Mouse (Mus musculus) lung, postnatal 0 days (tissue): ENCODE results near the gene Cd180. TPM values are rescaled to one million over a fixed set of nuclear protein-coding genes. Genes with fewer than 3 reads are reported as not detected.
A peak's percentile ranks its signal among the peaks of the same experiment; 100 is the strongest.

Experiments
- ATAC-seq: fragments of 200-750 bp; cut with Nextera tagmentation; 2 replicates; pipeline ENCODE4 v1.8.0; 2017; ENCODE audit warnings: moderate library complexity
- DNase-seq: peaks from one replicate; pipeline ENCODE4 v3.0.0-alpha.2; 2016; ENCODE audit warnings: low spot score
- H3K27ac ChIP-seq: fragments of 300-500 bp; sonication (generic); 2 replicates; pipeline ENCODE4 v1.5.1; 2014; ENCODE audit warnings: antibody characterized with exemption, mild to moderate bottlenecking, low read length, mixed read lengths
- H3K27me3 ChIP-seq: fragments of 300-500 bp; sonication (generic); replicated peaks from 2 replicates; pipeline ENCODE4 v1.6.1; 2014; ENCODE audit warnings: low read length, mixed read lengths; ENCODE audit not compliant: insufficient read depth
- H3K36me3 ChIP-seq: fragments of 300-500 bp; sonication (generic); 2 replicates; pipeline ENCODE4 v1.6.1; 2014; ENCODE audit warnings: low read length, mixed read lengths; ENCODE audit not compliant: insufficient read depth
- H3K4me1 ChIP-seq: fragments of 300-500 bp; sonication (generic); 2 replicates; pipeline ENCODE4 v1.6.1; 2014; ENCODE audit warnings: antibody characterized with exemption, low read depth, low read length, mixed read lengths; ENCODE audit not compliant: insufficient read depth
- H3K4me2 ChIP-seq: fragments of 300-500 bp; sonication (generic); replicated peaks from 2 replicates; pipeline ENCODE4 v1.6.1; 2014; ENCODE audit warnings: low read depth, mild to moderate bottlenecking, low read length, moderate library complexity, mixed read lengths
- H3K4me3 ChIP-seq: fragments of 300-500 bp; sonication (generic); 2 replicates; pipeline ENCODE4 v1.5.1; 2014; ENCODE audit warnings: low read depth, low read length
- H3K9ac ChIP-seq: fragments of 300-500 bp; sonication (generic); replicated peaks from 2 replicates; pipeline ENCODE4 v1.6.1; 2014; ENCODE audit warnings: low read depth, mild to moderate bottlenecking
- H3K9me3 ChIP-seq: fragments of 300-500 bp; sonication (generic); 2 replicates; pipeline ENCODE4 v1.6.1; 2016; ENCODE audit warnings: low read length, mixed read lengths
- CTCF ChIP-seq: IDR thresholded peaks from 2 replicates; pipeline ENCODE4 v1.5.1; 2016; ENCODE audit warnings: antibody characterized with exemption, mild to moderate bottlenecking
- EP300 ChIP-seq: IDR thresholded peaks from 2 replicates; pipeline ENCODE4 v1.6.1; 2016; ENCODE audit warnings: antibody characterized with exemption, mild to moderate bottlenecking, control low read depth
- WGBS: fragments of 180-500 bp; shearing (Covaris S2); extraction: QIAGEN DNeasy Blood & Tissue Kit; methylation state at CpG from one replicate; pipeline ENCODE4 v1.1.7; 2014; 5-methylcytosine and 5-hydroxymethylcytosine counted together
- polyA plus RNA-seq: library from polyadenylated mRNA; unstranded; fragments of >200 nt; fragmentation: Nextera tagmentation; extraction: Ambion mirVana; gene quantifications from 2 replicates; pipeline ENCODE4 v1.2.1, GENCODE M21; 2015

The Cd180 gene
- polyA plus RNA-seq, 1 experiment from 2014 or later: 0.67 TPM

GRCm38 (mm10) chr13:102655071-102655570, 38.2 kb upstream of the Cd180 start:
- ATAC-seq (no peak), DNase-seq (no peak)
- Histone ChIP-seq H3K4me1 (no peaks in the 10 kb centered on the region), H3K36me3 (no peaks in the 10 kb centered on the region), H3K27ac (no peak overlapping the region), H3K27me3 (no peaks in the 10 kb centered on the region), H3K4me3 (no peak overlapping the region), H3K4me2 (no peak overlapping the region), H3K9ac (no peak overlapping the region), H3K9me3 (no peaks in the 10 kb centered on the region)
- TF ChIP-seq CTCF (no peak), EP300 (no peak)
- 75% methylated on average over 2 of the region's 2 CpGs for WGBS

GRCm38 (mm10) chr13:102656153-102656690, 37.1 kb upstream of the Cd180 start:
- H3K4me2 ChIP-seq: no peak overlapping the region
- H3K4me1 ChIP-seq: no peaks in the 10 kb centered on the region
- DNase-seq (no peak), ATAC-seq (no peak)
- no peak overlapping the region for H3K9ac ChIP-seq
- no peaks in the 10 kb centered on the region for H3K27me3 ChIP-seq
- H3K36me3 ChIP-seq: no peaks in the 10 kb centered on the region
- TF ChIP-seq EP300: no peak
- no peak for TF ChIP-seq CTCF
- H3K9me3 ChIP-seq: no peaks in the 10 kb centered on the region
- no peak overlapping the region for H3K4me3 ChIP-seq
- 68% methylated on average over 11 of the region's 11 CpGs for WGBS
- no peak overlapping the region for H3K27ac ChIP-seq

- Histone ChIP-seq H3K27ac (peak overlapping the region; percentile 75), H3K27me3 (no peaks in the 10 kb centered on the region), H3K36me3 (no peaks in the 10 kb centered on the region), H3K9ac (no peak overlapping the region), H3K4me2 (no peak overlapping the region), H3K4me3 (no peak overlapping the region), H3K4me1 (no peaks in the 10 kb centered on the region), H3K9me3 (no peaks in the 10 kb centered on the region)
- ATAC-seq: peak; percentile 89
- DNase-seq: peak; percentile 84
- TF ChIP-seq CTCF (no peak), EP300 (no peak)
- WGBS: 31% methylated on average over 6 of the region's 6 CpGs
Observed at GRCm38 (mm10) chr13:102658223-102658839, 35.0 kb upstream of the Cd180 start.

- Histone ChIP-seq H3K4me3 (no peak overlapping the region), H3K27me3 (no peaks in the 10 kb centered on the region), H3K27ac (no peak overlapping the region), H3K4me1 (no peaks in the 10 kb centered on the region), H3K9me3 (no peaks in the 10 kb centered on the region), H3K4me2 (no peak overlapping the region), H3K36me3 (no peaks in the 10 kb centered on the region), H3K9ac (no peak overlapping the region)
- no peak for DNase-seq
- TF ChIP-seq CTCF (no peak), EP300 (no peak)
- no peak for ATAC-seq
- WGBS: 51% methylated on average over 6 of the region's 6 CpGs
Observed at GRCm38 (mm10) chr13:102664041-102664440, 29.3 kb upstream of the Cd180 start.

GRCm38 (mm10) chr13:102664843-102665587, 28.3 kb upstream of the Cd180 start:
- Histone ChIP-seq H3K9ac (no peak overlapping the region), H3K36me3 (no peaks in the 10 kb centered on the region), H3K4me1 (peaks cover 2% of the 10 kb centered on the region; the same call in 1 of the 2 replicates), H3K27ac (no peak overlapping the region), H3K4me3 (no peak overlapping the region), H3K27me3 (no peaks in the 10 kb centered on the region), H3K4me2 (peak overlapping the region; percentile 35), H3K9me3 (no peaks in the 10 kb centered on the region)
- ATAC-seq (peak; percentile 56), DNase-seq (peak; percentile 71)
- WGBS: 44% methylated on average over 12 of the region's 12 CpGs
- TF ChIP-seq CTCF (peak; percentile 72), EP300 (no peak)

GRCm38 (mm10) chr13:102665588-102666232, 27.6 kb upstream of the Cd180 start:
- no peak for TF ChIP-seq CTCF
- TF ChIP-seq EP300: no peak
- no peak overlapping the region for H3K4me3 ChIP-seq
- no peak overlapping the region for H3K27ac ChIP-seq
- no peaks in the 10 kb centered on the region for H3K9me3 ChIP-seq
- DNase-seq (no peak), ATAC-seq (peak; percentile 29)
- peak overlapping the region; percentile 35 for H3K4me2 ChIP-seq
- no peaks in the 10 kb centered on the region for H3K27me3 ChIP-seq
- H3K4me1 ChIP-seq: peaks cover 6% of the 10 kb centered on the region; the same call in 1 of the 2 replicates
- no peaks in the 10 kb centered on the region for H3K36me3 ChIP-seq
- WGBS: 40% methylated on average over 18 of the region's 18 CpGs
- no peak overlapping the region for H3K9ac ChIP-seq
